Mouse (Mus musculus) cerebellum, postnatal 36 days (tissue): Measurements from ENCODE around the gene Patz1.

Source experiments
- DNase-seq, 2 experiments: peaks; one replicate each; pipeline ENCODE4 v3.0.0; 2021 to 2022; ENCODE audit warnings: mixed read lengths in 2 of 2

The Patz1 gene

DNA sequence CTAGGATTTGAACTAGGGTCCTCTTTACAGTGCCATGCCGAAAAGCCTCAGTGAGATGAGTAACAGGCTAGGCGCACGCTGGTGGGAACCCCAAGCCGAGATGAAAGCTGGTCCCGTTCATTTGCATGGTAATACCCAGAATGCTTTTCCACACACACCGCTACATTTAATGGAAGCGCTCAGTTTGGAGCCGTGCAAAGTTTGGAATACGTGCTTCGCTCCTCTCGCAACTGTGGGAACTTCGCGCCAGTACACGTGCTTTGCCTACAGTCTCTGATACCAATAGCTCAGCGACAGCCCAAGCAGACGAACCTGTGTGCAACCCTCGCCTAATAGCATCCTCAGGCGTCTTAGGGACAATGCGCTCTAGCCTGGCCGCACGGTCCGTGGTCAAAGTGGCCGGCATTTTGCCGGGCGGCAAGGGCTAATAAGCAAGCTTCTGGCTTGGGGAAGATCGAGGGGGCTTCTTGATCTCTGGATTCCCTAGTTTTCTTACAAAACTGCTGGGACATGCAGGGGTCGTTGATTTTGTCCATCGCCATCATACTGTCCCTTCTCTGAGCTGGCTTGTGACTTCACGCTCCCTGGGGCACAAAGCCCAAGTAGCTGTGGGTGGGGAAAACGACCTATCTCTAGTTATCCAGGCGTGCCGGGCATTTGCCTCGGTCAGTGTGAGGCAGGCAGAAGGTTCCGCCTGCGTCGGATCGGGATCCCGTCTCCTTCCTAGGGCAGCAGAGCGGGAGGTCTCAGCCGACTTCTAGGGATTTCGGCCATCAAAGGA is at the start of gene Patz1:
Patz1 (plus strand) TSS at position 354 of the 781 bp plus-strand sequence.
- peak; percentile 57 to 67 for DNase-seq

DNA sequence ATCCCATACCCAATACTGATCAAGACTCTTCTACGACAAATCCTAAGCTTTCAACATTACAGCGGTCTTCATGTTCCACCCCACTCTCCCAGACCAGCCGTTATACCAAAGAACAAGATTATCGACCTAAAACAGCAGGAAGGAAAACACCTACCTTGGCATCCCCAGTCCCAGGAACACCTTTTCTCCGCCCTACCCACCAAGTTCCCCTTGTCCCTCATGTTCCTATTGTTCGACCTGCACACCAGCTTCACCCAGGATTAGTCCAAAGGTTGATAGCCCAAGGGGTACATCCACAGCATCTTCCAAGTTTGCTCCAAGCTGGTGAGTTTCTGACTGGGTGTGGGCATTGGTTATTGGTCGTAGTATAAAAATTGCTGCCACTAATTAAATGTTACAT is 46.3 kb upstream of the Patz1 start:
- no peak for DNase-seq

- peak; percentile 24 to 29 for DNase-seq
Observed at GRCm38 (mm10) chr11:3243771-3244170, 44.9 kb upstream of the Patz1 start.

DNA sequence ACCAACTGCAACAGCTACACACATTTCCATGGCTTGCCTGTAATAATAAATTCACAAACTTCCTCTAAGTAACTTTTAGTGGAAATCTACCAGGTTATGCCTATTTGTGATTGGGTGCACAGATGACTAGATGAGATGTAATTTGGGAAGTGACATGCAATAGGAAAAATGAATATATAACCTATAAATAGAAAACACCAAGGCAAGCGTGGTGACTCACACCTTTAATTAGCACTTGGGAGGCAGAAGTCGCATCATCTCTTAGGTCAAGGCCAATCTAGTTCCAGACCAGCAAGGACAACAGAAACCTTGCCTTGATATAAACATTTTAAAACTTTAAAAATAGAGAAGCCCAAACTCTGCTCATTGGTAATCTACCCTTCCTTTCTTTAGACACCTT is 41.3 kb upstream of the Patz1 start:
- no peak for DNase-seq

- DNase-seq = no peak
Observed at GRCm38 (mm10) chr11:3259537-3259936, 29.1 kb upstream of the Patz1 start.

- no peak for DNase-seq
Observed at GRCm38 (mm10) chr11:3265291-3266078, 23.2 kb upstream of the Patz1 start.

DNA sequence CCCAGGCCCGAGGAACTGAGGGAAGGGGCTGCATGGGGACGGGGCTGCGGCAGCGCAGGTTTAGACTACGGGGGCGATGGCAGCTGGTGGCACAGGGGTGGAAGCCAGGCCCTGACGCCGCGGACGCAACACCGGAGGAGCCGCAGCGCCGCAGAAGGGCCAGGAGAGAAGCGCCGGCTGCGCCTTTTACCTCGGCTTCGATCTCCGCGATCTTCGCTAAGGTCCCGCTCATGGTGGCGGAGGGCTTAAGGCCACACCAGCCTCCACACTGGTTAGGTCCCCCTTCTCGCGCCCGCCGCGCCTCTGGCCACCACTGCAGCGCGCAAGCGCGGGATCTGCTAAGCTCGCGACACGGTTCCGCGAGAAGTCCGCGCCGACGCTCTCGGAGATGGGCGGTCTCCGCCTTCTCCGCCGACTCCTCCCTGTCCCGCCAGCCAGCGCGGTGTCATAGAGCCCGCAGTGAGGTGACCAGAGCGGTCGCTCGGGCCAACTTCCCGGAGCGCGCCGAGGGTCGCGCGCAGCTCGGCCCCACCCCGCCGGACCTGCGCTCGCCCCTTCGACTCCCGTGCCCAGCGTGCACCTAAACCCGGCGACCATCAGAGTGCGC is 22.5 kb upstream of the Patz1 start, which contains the start of gene Drg1:
Drg1 (minus strand) TSS at position 337 of the 607 bp plus-strand sequence.
- peak; percentile 87 to 93 for DNase-seq

DNA sequence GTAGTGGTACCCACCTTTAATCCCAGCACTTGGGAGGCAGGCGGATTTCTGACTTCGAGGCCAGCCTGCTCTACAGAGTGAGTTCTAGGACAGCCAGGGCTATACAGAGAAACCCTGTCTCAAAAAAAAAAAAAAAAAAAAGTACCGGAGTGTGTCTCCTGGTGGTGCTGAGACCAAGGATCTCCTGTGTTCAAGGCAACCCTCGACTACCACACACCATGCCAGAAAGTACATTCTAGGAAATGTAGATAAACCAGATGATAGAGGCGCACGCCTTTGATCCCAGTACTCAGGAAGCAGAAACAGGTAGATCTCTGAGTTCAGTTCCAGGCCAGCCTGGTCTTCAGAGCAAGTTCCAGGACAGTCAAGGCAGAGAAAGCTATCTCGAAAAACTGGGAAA is 21.5 kb upstream of the Patz1 start:
- no peak for DNase-seq

DNA sequence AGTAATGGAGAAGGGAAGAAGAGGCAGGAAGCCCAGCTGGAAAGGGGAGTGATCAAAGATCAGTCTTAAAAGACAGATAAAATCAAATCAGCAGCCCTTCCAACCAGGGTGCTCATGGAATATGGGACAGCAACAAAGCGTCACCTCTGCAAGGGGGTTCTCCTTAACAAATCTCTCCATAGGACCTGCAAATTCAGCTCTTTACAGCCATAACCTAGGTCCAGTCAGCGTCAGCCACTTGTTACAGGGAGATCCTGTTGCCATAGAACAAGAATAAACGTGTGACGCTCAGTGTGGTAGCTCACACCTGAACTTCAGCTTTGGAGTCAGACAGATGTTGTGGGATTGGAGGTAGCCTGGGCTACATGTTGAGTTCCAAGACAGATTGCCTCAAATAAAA is 19.4 kb upstream of the Patz1 start:
- DNase-seq = no peak

- no peak for DNase-seq
Observed at GRCm38 (mm10) chr11:3278351-3278750, 10.3 kb upstream of the Patz1 start.

GRCm38 (mm10) chr11:3279729-3280128 is 8.9 kb upstream of the Patz1 start:
- DNase-seq = no peak

DNA sequence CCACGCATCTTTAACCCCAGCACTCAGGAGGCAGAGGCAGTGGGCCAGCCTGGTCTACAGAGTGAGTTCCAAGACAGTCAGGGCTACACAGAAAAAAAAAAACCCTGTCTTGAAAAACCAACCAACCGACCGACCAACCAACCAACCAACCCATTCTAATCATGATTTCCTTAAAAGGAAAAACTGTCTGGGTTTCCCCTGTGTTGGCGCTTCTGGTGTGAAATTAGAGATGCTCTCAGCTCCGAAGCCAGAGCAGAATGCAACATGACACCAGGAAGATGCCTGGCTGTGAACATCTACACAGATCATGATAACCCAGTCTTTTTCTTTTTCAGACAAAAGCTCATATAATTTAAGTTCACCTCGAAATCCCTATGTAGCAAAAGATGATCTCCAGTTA is 5.8 kb upstream of the Patz1 start:
- DNase-seq = no peak

DNA sequence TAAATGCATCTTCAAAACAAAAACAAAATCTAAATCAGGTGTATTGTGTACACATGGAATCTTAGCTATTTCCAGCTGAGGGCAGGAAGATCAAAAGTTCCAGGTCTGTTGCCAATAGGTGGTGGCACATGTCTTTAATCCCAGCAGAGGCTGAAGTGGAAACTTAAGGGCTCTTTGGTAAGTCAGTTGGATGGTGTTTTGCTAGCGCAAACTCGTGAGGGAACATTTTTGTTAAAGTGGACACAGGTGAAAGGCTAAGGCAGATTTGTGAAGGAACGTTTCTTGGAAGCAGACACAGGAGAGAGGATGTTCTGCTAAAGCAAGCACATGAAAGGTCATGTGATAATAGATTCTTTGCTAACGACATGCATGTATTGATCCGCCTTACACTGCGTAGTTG is 5.0 kb upstream of the Patz1 start:
- no peak for DNase-seq

GRCm38 (mm10) chr11:3285940-3286339 is 2.7 kb upstream of the Patz1 start:
- DNase-seq = no peak

GRCm38 (mm10) chr11:3287131-3287530 is 1.5 kb upstream of the Patz1 start:
- DNase-seq = peak; percentile 40 to 65

GRCm38 (mm10) chr11:3287921-3288320 is 753 bp upstream of the Patz1 start:
- DNase-seq = no peak

- DNase-seq = peak in 1 of 2 experiments; percentile 80
Observed at GRCm38 (mm10) chr11:3289302-3289802, 678 bp downstream of the Patz1 start.

GRCm38 (mm10) chr11:3289803-3290639 is 1.3 kb downstream of the Patz1 start:
- DNase-seq = peak; percentile 83

- peak; percentile 60 to 61 for DNase-seq
Observed at GRCm38 (mm10) chr11:3290640-3291310, 2.1 kb downstream of the Patz1 start.

GRCm38 (mm10) chr11:3291311-3292061 is 2.8 kb downstream of the Patz1 start:
- DNase-seq = peak; percentile 27 to 31

DNA sequence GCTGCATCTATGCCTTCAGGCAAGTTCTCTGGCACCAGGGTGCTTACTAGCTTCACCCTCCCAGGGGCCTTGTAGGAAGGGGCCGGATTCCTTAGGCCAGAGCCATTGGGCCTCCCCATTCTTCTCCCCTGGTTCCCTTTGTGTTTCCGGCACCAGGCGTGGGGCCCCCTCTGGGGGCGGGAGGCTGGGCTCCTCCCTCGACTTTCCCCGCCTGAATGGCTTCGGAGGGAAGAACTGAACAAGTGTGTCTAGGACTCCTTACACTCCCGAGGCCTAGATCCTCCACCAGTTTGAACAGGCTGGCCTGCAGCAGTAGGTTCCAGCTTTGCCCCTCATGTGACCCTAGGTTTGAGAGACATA is 3.4 kb downstream of the Patz1 start:
- DNase-seq = peak; percentile 26 to 28
